Mouse (Mus musculus) kidney, postnatal 10 days (tissue): ENCODE results near the gene Gm47791.

ENCODE experiments used
- DNase-seq: peaks from one replicate; pipeline ENCODE4 v3.0.0; 2021; ENCODE audit warnings: mixed read lengths

Gene Gm47791

DNA sequence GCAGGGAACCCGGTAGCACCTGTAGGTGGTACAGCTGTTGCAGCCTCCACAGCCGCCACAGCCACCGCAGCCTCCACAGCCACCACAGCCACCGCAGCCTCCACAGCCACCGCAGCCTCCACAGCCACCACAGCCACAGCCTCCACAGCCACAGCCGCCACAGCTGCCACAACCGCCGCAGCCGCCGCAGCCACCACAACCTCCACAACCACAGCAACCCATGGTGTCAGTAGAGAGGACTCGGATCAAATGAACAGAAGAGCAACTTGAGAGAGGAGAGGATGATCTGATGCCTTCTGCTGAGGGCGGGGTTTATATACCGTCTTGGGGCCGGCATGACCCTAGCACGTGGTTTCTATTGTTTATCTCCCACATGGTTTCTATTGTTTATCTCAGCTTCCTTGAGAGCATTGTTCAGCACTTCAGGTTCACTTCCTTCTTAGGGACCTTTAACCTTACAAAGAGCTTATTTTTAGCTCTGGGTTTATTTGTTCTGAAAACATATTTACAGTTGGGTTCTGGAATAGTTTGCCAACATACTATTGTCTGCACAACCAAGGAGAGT is at the start of gene Gm47791:
TSS of gene Gm47791 (minus strand) at position 222 of the 565 bp plus-strand sequence.
- DNase-seq: no peak

DNA sequence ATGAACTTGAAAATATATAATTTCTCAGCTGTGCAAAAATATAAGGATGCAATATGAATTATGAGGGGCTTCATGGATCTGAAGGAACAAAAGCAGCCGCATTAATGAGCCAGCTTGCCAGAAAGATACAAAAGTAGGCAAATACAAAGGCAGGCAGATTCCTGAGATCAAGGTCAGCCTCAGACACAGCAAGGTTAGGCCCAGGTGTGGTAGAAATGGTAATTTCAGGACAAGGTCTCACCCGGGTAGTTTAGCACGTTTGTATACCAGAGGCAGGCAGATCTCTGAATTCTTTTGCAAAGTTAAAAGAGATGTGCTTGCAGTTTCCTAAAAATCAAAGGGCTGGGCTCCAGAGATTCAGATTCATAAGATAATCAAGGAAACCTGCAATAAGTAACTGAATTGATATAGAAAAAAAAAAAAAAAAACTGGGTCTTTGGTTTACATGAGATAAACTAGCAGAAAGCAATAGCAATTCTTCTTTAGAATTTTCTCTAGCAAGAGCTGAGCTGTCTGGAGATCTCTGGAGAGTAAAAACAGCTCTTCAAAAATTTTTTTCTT is 49.7 kb upstream of the Gm47791 start:
- DNase-seq: no peak

GRCm38 (mm10) chr1:82820179-82820578 is 49.1 kb upstream of the Gm47791 start:
- peak; percentile 21 for DNase-seq

DNA sequence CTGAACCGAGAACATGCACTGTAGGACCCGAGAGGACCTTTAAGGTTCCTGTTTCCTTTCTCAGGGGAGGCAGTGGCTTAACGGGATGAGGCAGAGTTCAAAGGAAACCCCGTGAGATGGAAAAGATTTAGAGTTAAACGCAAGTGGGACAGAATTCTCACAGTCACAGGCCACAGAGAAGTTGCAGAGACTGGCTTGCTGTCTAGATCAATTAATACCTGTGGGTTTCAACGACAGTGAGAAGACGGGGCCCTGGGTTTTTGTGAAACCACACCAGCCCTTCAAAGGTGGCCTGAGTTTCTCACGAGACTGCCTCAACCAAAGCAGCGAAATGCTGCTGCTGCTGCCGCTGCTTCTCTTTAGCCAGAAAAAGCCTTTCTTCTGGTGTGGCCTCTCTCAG is 48.3 kb upstream of the Gm47791 start:
- no peak for DNase-seq

DNA sequence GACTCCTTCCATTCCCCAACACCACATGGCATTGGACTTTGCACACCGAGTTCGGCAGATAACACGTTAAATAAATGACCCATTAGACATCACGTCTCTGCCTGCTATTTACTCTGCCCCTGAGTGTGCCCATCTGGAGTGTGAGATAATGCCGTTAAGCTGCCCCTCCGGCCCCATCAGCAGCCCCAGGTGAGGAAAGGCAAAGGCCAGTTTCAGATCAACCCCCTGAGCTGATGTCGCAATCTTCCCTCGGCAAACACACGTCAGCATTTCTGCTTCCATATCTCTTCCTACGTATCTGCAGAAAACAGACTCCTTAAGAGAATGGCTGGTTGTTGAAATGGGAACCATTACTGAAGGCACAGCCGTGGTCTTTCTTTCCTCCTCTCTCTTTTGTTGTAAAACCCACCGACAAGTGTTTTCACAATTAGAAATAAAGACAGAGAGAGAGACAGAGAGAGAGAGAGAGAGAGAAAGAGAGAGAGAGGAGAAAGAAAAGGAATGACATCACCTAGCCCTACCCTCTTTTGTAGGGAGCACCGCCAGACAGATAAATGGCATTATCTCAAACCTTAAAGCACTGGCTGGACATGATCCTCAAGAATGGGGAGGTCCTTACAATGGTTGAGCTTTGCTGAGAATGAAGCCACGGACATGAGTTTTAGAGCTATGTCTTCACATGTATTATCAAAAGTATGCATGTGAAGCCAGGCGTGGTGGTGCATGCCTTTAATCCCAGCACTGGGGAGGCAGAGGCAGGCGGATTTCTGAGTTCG is 45.1 kb upstream of the Gm47791 start:
- no peak for DNase-seq

GRCm38 (mm10) chr1:82811766-82812165 is 40.7 kb upstream of the Gm47791 start:
- peak; percentile 26 for DNase-seq

DNA sequence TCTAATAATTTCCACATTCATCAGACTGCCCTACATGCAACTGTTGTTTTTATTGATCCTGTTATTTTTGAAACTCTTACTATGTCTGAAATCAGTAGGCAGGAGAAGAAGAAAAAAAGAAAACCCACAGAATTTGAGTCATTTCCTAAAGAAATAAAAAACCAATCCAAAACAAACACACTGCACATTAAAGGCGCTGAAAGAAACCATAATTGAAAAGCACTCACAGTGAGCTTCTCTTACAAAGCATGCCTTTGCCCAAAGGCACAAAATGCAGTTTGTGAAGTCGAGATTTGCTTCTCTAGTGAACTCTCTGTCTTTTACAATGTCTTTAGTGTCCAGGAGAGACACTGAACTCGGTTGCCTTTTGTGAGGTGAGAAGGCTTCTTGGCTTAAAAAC is 37.5 kb upstream of the Gm47791 start:
- no peak for DNase-seq

DNA sequence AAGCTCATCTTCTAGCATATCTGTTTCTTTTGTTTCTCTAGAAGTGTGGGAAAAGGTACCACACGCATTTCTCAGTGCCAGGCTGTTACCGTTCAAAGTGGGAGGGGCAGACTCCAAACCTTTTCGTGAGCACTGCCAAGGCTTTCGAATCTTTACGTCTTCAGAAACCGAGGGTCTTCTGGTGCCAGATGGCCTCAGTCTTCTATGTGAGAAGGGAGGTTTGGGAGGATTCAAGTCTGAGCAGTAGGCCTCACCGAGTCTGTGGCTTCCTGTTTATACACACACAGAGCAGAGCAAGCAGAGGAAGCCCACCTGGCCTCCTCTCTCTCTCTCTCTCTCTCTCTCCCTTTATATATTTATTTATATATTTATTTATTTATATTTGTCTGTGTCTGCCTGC is 36.2 kb upstream of the Gm47791 start:
- DNase-seq: no peak

DNA sequence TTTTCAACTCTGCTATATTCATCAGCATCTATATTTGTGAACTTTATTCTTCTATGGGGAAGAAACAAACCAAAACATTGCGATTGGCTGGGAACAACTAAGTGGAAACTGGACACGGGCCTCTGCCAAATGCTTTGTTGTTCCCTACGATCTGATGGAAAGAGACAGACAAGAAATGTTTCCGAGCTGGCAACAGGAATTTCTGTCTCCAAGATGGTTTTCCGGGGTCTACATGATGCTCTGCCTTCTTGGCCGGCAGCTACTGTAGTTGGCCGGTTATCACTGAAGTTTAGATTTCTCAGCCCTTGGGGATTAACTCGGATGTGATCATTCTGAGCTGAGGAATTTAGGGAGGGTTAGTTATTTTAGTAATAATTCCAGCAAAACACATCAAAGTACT is 35.3 kb upstream of the Gm47791 start:
- DNase-seq: peak; percentile 29

- no peak for DNase-seq
Measured at GRCm38 (mm10) chr1:82804059-82804458, 33.0 kb upstream of the Gm47791 start.

DNA sequence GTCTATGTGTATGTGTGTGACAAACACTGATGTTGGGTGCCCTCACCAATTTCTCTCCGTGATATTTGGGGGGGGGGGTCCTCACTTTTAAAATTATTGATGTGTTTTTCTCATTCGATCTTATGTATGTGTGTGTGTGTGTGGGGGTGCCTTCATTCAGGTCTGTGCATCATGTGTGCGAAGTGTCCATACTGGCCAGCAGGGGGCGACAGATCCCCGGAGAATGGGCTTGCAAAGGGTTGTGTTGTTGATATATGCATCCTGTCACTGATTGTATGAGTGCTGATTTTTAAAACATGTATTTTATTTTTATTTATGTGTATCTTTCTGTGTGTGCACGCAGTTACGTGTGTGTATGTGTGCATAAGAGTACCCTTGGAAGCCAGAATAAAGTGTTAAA is 32.6 kb upstream of the Gm47791 start:
- peak; percentile 18 for DNase-seq

DNA sequence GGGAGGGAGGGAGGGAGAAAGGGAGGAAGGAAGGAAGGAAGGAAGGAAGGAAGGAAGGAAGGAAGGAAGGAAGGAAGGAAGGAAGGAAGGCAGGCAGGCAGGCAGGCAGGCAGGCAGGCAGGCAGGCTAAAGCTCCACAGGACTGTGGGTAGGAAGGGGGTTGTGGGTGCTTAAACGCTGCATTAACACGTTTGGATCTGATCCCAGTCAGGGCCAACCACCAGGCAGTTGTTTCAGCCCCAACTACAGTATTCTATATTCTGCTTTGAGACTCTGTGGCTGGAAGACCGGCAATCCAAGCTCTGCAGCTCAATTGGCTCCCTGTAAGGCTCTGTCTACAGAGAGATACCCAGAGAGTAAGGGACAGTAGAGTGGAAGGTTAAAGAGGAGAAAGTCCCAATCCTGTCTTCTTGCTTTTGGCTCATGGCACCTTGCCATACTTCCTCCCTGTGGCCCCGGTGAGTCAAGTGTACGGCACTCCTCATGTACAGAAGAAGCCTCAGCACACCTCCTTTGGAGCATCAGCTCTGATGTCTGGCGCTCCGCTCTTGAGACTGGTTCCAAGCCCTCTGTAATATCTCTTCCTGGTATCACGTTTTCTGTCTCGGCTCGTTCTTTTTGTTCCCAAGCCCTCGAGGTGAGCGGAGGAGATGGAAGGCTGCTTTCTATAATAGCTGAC is 30.2 kb upstream of the Gm47791 start:
- DNase-seq: no peak

DNA sequence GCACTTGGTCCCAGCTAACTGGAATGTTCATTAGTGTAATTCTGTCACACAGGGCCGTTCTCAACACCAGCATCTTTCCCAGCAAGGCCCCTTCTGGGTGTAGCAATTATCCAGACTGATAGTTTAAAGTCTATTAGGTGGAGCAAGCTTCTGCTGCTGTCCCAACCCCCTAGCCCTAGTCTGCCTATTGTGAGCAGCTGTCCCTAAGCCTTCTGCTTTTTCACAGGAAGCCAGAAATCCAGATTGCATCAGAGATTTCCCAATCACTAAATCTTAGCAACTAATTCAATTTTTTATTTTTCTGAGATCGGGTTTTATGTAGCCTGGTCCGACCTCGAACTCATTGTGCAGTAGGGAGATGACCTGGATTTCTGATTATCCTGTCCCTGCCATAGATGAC is 27.9 kb upstream of the Gm47791 start:
- no peak for DNase-seq

GRCm38 (mm10) chr1:82798304-82798703 is 27.3 kb upstream of the Gm47791 start:
- peak; percentile 42 for DNase-seq

DNA sequence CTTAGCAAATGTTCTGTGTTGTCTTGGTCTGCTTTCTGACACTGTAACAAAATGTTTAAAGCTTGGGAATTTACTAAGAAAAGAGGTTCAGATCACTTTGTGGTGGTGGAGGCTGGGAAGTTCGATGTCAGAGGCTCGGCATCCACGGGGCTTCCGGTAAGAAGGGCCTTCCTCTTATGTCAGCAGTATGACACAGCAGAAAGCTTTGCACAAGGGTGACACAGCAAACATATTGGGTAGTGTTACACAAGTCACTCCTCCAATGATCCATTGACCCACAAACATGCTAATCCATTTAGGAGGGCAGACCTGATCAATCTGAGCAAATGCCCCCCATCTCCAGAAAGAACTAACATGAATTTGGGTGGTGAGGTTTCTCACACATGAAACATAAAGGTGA is 26.0 kb upstream of the Gm47791 start:
- no peak for DNase-seq

GRCm38 (mm10) chr1:82795702-82796443 is 24.8 kb upstream of the Gm47791 start:
- DNase-seq: peak; percentile 24

DNA sequence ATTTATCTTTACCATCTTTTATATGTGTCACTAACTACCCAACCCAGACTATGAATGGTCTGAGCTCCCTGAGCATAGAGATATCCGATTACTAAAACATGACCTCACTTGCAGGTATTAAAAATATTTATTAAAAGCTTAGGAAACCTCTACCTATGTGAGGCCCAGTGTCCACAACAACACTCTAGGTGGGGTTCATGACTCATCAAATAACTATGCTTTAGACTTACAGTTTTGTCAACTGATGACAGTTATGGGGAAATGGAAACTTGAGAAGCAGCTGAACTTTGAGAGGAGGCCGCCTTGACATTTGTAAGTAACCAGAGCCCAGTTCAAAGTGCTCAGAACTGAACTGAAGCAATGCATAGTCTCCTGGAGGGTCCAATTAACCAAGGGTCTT is 24.2 kb upstream of the Gm47791 start:
- DNase-seq: no peak

- no peak for DNase-seq
Measured at GRCm38 (mm10) chr1:82793986-82794385, 22.9 kb upstream of the Gm47791 start.

GRCm38 (mm10) chr1:82793110-82793509 is 22.1 kb upstream of the Gm47791 start:
- DNase-seq: no peak

GRCm38 (mm10) chr1:82792238-82792637 is 21.2 kb upstream of the Gm47791 start:
- DNase-seq: no peak

DNA sequence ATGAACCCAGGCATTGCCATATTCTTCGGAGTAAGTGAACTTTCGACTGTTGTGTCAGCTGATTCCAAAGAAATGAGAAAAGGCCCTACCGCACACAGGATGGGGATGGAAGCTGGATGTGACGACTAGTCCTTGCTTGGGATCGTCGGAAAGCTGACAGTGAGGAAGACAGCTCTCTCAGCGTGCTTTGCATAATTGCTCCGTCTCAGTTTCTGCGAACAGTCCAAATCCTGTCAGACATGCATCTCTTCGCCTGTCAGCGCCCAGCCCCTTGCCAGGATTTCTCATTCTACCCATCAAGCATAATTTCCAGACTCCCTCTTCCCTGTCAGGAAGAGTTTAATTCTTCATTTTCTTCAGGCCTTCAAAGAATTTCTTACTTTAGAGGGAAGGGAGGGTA is 20.1 kb upstream of the Gm47791 start:
- DNase-seq: no peak

DNA sequence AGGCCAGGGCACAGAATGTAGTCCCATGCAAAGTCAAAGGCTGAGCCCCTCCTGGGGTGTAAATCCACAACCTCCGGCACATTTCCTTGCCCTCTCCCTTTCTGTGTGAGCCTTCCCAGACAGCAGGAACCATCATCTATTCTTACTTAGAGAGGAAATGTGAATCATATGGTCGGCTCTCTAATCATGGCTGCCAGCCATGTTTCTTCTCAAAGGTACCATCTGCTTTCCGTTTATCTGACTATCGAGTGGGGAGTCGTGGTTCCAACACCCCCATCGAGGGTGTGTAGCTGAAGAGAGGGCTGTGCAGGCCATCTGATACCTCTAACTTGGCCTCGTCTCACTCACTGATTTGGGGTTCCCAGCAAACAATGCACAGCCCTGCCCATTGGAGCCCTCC is 17.0 kb upstream of the Gm47791 start:
- no peak for DNase-seq

DNA sequence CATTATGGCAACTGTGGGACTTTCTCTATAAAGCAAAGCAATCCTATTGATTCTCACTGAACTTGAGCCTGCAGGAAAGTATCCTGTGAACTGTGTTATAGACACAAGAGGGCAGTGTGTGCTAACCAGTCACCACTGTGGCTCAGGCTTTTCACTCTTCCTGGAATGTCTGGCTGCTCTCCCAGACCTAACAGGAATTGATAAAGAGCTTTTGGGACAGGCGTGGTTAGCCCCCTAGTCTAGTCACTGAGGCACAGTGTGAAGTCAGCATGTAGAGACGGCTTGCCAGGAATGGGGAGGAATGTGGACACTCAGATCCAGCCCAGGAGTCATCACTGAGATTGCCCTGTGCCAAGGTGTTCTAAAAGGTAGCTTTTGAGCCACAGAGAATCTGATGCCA is 16.4 kb upstream of the Gm47791 start:
- DNase-seq: peak; percentile 80
